Mouse (Mus musculus) spleen, adult 2 months (tissue): Measurements from ENCODE around the gene Klhl36.

ENCODE experiments used
- CTCF ChIP-seq: fragments of 200-500 bp; IDR thresholded peaks from 2 replicates; pipeline ENCODE4 v1.5.1; 2011; ENCODE audit warnings: mild to moderate bottlenecking, inconsistent platforms; ENCODE audit not compliant: insufficient read depth, insufficient read length, insufficient replicate concordance; ENCODE audit errors: extremely low read depth
- POLR2A ChIP-seq: fragments of 200-500 bp; IDR thresholded peaks from 2 replicates; pipeline ENCODE4 v1.6.1; 2011; ENCODE audit warnings: low read depth, low read length, inconsistent platforms

GRCm38 (mm10) chr8:119910547-119911257 is 48.6 kb downstream of the Klhl36 start, which contains the start of gene Gm20388:
- TF ChIP-seq CTCF = no peak
- peak; percentile 73 for TF ChIP-seq POLR2A
